In the genomic region with DNA sequence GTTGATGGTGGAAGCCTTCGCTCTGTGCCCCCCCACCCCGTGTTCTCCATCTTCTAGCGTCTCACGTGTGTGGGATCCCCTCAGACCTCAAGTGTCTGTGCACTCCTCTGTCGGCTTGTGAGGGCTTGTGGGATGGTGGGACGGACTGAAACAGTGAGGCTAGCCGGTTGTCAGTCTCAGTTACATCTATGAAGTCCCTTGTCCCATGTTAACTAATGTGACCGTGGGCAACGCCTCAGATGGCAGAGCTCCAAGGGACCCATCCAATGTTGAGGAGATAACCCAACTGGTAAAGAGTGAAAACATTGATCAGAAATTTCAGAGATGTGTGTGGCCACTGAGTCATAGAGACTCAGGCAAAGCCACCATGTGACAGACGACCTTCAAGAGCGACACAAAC, we compare ENCODE assay signal across 19 mouse cellular contexts. TPM values are rescaled to one million over a fixed set of nuclear protein-coding genes. Genes with fewer than 3 reads are reported as not detected.
DNase-seq lines count a peak whose midpoint lies in the region; ATAC-seq lines count a peak whose summit lies in the region.
"Had no signal": no experiment of that assay in that cellular context is flagged by ENCODE, and none has a peak within 500 bp of the region (broad histone marks: within the 10 kb centered on the region; RNA-seq: fewer than 3 reads in every experiment).

No protein-coding gene starts in this region.

- WGBS in neural tube, embryonic 13.5 days, result 92% methylated on average over 11 of the region's 11 CpGs
- 96% methylated on average over 11 of the region's 11 CpGs for WGBS in limb, embryonic 10.5 days
- 94% methylated on average over 11 of the region's 11 CpGs for WGBS in hindbrain, embryonic 10.5 days

- H3K27me3 ChIP-seq in neural tube, embryonic 13.5 days, result peaks cover 32% of the 10 kb centered on the region
- no peaks in the 10 kb centered on the region for H3K27me3 ChIP-seq in limb, embryonic 10.5 days (ENCODE audit: low read depth, poor library complexity, severe bottlenecking)
- H3K27me3 ChIP-seq in hindbrain, embryonic 10.5 days (ENCODE audit: insufficient read depth, poor library complexity, severe bottlenecking), result peaks cover 31% of the 10 kb centered on the region
- H3K27me3 ChIP-seq: embryonic facial prominence, embryonic 12.5 days had no signal

- no peaks in the 10 kb centered on the region for H3K9me3 ChIP-seq in neural tube, embryonic 13.5 days
- no peaks in the 10 kb centered on the region for H3K9me3 ChIP-seq in limb, embryonic 10.5 days (replicated peaks)
- 0 out of 2 replicates have a peak, but pooled peaks cover 3% of the 10 kb centered on the region for H3K9me3 ChIP-seq in hindbrain, embryonic 10.5 days
- H3K9me3 ChIP-seq: forebrain, embryonic 13.5 days; forebrain, embryonic 15.5 days had no signal

- no peak overlapping the region for H3K4me2 ChIP-seq in neural tube, embryonic 13.5 days
- H3K4me2 ChIP-seq: embryonic facial prominence, embryonic 12.5 days; forebrain, embryonic 13.5 days; forebrain, embryonic 15.5 days had no signal

- H3K4me3 ChIP-seq in neural tube, embryonic 13.5 days, result no peak overlapping the region
- H3K4me3 ChIP-seq in limb, embryonic 10.5 days, result no peak overlapping the region
- no peak overlapping the region for H3K4me3 ChIP-seq in hindbrain, embryonic 10.5 days
- H3K4me3 ChIP-seq: embryonic facial prominence, embryonic 12.5 days; forebrain, embryonic 13.5 days; forebrain, embryonic 15.5 days had no signal

- DNase-seq in neural tube, embryonic 10.5 days (ENCODE audit: extremely low spot score, low spot score), result no peak
- no peak for DNase-seq in limb, embryonic 10.5 days (ENCODE audit: low spot score)
- no peak for DNase-seq in hindbrain, embryonic 10.5 days (ENCODE audit: low spot score)
- no peak for DNase-seq in retina, embryonic 14.5 days (ENCODE audit: low spot score)
- DNase-seq: adrenal gland, adult 2 months; adrenal gland, postnatal 10 days; adrenal gland, postnatal 25 days; cerebellum, adult 11 months; cerebellum, adult 18-20 months; cerebellum, adult 8-10 months; cerebellum, adult 9-11 months; cerebellum, postnatal 14 days; cerebellum, postnatal 36 days; embryo, embryonic 11 days; forebrain, postnatal 0 days had no signal

- 0 out of 2 replicates have a peak overlapping the region, but pooled peaks have one; percentile 63 for H3K27ac ChIP-seq in neural tube, embryonic 13.5 days (replicated peaks)
- H3K27ac ChIP-seq in limb, embryonic 10.5 days, result peak overlapping the region; percentile 84
- no peak overlapping the region for H3K27ac ChIP-seq in hindbrain, embryonic 10.5 days
- H3K27ac ChIP-seq: embryonic facial prominence, embryonic 12.5 days; forebrain, embryonic 13.5 days; forebrain, embryonic 15.5 days had no signal

- no peak for ATAC-seq in neural tube, embryonic 13.5 days (ENCODE audit: low read depth)
- ATAC-seq: forebrain, embryonic 13.5 days; forebrain, embryonic 15.5 days; forebrain, postnatal 0 days had no signal

- no peak overlapping the region for H3K9ac ChIP-seq in neural tube, embryonic 13.5 days
- H3K9ac ChIP-seq: embryonic facial prominence, embryonic 12.5 days; forebrain, embryonic 13.5 days; forebrain, embryonic 15.5 days; forebrain, postnatal 0 days had no signal

- no peaks in the 10 kb centered on the region for H3K36me3 ChIP-seq in neural tube, embryonic 13.5 days
- H3K36me3 ChIP-seq in limb, embryonic 10.5 days, result no peaks in the 10 kb centered on the region
- no peaks in the 10 kb centered on the region for H3K36me3 ChIP-seq in hindbrain, embryonic 10.5 days
- H3K36me3 ChIP-seq: embryonic facial prominence, embryonic 12.5 days; forebrain, embryonic 15.5 days had no signal

- peaks cover 40% of the 10 kb centered on the region for H3K4me1 ChIP-seq in neural tube, embryonic 13.5 days (replicated peaks)
- peaks cover 84% of the 10 kb centered on the region for H3K4me1 ChIP-seq in limb, embryonic 10.5 days
- H3K4me1 ChIP-seq in hindbrain, embryonic 10.5 days (replicated peaks), result peaks cover 37% of the 10 kb centered on the region

RNA-seq across cellular contexts. Expression of gene Sulf2, which starts 33.7 kb away (rescaled TPM):
- polyA plus RNA-seq in neural tube, embryonic 13.5 days (2015; fragmentation: Nextera tagmentation; extraction: Ambion mirVana), result 116 and 122 TPM in 2 replicates
- polyA plus RNA-seq in limb, embryonic 10.5 days (2016; fragmentation: Nextera tagmentation; extraction: Ambion mirVana), result 157 and 188 TPM in 2 replicates
- polyA plus RNA-seq in hindbrain, embryonic 10.5 days (2016; fragmentation: Nextera tagmentation; extraction: Ambion mirVana), result 83.8 and 87.8 TPM in 2 replicates
